Mouse (Mus musculus) 416B (cell line): ENCODE measurements at regions not wholly inside any gene's neighbourhood (a gene's known extent, or its start where the extent isn't known, plus 50 kb on each side); places are given as distances from the start of the nearest gene placed in this dataset.
A peak's percentile ranks its signal among the peaks of the same experiment; 100 is the strongest.

Experiments
- DNase-seq: peaks from one replicate; pipeline ENCODE4 v3.0.0; 2011; ENCODE audit warnings: low read depth

DNA sequence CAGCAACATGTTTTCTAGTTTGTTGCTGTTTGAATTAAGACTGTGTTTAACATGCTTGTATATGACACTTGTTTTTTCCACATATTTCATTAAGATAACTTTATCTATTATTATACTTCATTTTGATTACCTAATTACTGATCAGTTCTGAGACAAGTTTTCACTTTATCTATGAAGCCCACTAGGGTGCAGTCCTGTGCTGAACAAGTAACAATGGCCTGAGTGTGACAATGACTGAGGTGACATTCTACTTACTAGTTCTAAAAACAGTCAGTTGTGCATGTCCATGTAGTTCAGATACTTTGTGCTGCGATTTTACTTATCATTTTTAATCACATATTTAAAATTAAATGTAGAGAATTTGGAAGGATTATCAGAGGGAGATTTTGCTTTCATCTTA is 1795.2 kb upstream of the Gm37988 start:
- DNase-seq, result peak; percentile 1

DNA sequence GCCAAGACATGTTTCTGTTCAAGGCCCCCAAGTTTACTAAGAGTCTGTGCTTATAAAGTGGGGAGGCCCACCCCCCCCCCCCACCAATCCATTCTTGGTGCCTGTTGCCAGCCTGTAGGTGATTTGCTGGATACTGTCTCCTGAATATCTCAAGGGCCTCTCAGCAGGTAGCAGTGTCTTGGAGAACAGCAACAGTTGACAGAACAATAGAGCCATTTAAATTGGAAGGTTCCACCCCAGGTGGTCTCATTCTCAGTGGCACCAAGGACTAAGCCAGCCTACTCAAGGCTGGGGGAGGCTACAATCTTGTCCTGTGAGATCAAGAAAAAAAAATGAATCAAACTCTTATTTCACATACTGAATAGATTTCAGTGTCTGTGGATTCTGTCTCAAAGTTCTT is 1744.9 kb upstream of the Gm37988 start:
- DNase-seq, result no peak

DNA sequence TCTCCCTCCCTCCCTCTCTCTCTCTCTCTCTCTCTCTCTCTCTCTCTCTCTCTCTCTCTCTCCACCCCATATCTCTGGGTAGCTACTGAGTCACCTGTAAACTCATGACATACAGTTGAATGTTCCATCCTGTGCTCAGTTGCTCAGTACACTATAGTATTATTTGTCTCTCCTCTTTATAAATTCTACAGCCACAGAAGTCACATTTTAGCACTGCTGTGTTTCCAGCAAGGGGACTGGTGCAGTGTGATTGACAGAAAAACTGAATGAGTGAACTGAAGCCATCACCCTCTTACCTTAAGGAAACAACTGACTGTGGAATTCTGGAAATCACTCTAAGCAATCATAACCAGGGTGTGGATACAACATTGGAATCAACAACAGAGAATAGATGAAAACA is 1713.3 kb upstream of the Gm37988 start:
- DNase-seq, result no peak

DNA sequence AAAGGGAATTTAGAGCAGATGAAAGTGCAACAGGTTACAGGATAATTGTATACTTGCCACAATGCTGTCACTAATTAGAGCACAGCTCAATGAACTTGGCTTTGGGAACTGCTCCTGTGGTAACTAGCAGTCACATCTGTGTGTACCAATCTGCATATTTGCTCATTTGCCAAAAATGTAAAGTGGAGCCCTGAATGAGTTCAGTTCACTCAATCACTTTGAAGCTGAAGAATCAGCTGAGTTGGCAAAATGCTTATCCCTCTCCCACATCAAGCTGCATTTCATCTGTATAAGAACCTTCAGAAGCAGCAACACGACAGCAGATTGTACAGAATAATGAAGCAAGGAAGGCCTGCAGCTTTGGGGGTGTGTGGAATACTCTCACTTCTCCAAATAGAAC is 1712.8 kb upstream of the Gm37988 start:
- DNase-seq, result no peak

GRCm38 (mm10) chr1:3113564-3113963 is 1694.1 kb upstream of the Gm37988 start:
- DNase-seq, result no peak

DNA sequence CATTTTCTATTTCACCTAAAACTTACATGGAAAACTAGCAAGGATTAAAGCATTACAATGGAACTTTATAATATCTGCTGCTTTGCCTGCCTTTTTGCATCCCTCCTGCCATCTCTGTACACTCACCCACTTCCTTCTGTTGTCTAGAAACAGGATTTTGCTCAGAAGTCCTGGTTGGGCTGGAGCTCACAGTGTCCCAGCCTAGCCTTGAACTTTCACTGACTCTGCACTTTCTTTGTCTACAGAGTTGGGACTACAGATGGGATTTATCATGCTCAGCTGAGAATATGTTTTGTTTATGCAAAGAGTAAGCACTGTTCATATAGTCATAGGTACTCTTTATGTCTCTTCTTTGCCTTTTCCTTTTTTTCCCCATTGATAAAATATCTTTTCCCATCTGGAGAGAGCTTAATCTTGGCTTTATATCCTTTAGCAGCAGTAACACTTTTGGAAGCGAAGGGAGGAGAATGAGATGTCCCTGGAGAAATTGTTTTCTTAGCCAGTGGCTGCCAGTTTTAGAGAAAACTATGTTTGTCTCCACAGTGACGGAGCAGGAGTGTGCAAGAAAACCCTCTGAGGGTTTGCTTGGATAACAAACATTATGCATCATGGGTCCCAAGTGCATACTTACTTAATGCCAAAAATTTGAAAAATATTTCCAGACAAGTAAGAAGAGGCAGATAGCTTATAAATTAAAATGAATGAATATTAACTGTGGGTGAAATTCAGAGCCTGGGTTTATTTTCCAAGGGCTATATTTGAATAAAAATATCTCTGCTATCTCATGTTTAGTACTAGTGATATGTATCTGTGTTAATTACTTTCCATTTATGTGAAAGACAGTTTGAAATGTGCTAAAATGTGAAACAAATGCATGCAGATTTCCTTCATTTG is 1687.9 kb upstream of the Gm37988 start:
- no peak for DNase-seq

GRCm38 (mm10) chr1:3120392-3120690 is 1687.4 kb upstream of the Gm37988 start:
- no peak for DNase-seq

DNA sequence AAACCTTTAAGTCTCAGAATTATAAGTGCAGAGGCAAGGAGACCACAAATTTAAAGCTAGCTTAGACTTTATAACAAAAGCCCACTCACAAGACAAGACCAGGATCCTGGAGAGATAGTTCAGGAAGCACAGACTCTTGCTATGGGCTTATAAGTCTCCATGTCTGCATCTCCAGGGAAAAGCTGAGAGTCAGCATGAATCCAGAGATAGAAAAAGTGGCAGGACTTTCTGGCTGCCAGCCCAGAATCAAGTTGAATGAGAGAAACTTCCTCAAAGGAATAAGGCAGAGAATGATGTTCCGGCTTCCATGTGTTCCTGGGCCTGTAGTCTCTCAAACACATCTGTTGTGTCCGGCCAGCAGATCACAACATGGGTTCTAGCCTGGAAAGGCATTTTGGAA is 1686.4 kb upstream of the Gm37988 start:
- DNase-seq, result no peak

DNA sequence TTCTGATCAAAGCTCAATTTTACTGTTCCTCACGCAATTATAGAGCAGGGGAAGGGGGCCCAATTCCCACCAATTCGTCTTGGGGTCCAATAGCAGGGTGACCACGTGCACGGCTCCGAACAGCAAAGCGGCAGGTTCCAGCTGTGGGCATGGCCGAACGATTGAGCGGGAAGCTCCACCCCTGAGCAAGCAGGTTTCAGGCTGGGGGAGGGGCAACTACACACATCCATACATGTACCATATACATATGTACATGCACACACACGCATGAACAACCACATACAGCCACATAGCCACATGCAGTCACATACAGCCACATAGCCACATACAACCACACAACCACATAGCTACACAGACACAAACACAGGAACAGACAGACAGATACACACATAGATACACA is 1685.9 kb upstream of the Gm37988 start:
- no peak for DNase-seq
